Mouse (Mus musculus) G1E (cell line): ENCODE results near the gene Mbnl1. TPM values are rescaled to one million over a fixed set of nuclear protein-coding genes. Genes with fewer than 3 reads are reported as not detected.
A peak's percentile ranks its signal among the peaks of the same experiment; 100 is the strongest.

Experiments used
- ATAC-seq: 2 replicates; pipeline ENCODE4 v1.8.0; 2016; ENCODE audit warnings: mild to moderate bottlenecking; ENCODE audit not compliant: insufficient number of reproducible peaks, poor library complexity, low FRiP score, severe bottlenecking; ENCODE audit errors: extremely low read depth
- DNase-seq: peaks from one replicate; pipeline ENCODE4 v3.0.0; 2012; ENCODE audit warnings: low spot score
- H3K27me3 ChIP-seq: 2 replicates; pipeline ENCODE4 v1.6.1; 2012; ENCODE audit warnings: mild to moderate bottlenecking, low read length, inconsistent platforms; ENCODE audit not compliant: insufficient read depth
- H3K36me3 ChIP-seq: replicated peaks from 2 replicates; pipeline ENCODE3; 2012; ENCODE audit warnings: mild to moderate bottlenecking, inconsistent platforms
- H3K4me1 ChIP-seq: 2 replicates; pipeline ENCODE4 v1.6.1; 2012; ENCODE audit warnings: low read depth, low read length, inconsistent platforms, mixed read lengths; ENCODE audit not compliant: insufficient read depth
- H3K4me3 ChIP-seq: 2 replicates; pipeline ENCODE4 v1.5.1; 2012; ENCODE audit warnings: low read depth, mild to moderate bottlenecking, inconsistent platforms, low read length, moderate library complexity, mixed read lengths
- H3K9me3 ChIP-seq: replicated peaks from 2 replicates; pipeline ENCODE4 v1.6.1; 2012; ENCODE audit warnings: inconsistent platforms
- CTCF ChIP-seq: IDR thresholded peaks from 2 replicates; pipeline ENCODE4 v1.5.1; 2012; ENCODE audit warnings: low read depth, low read length, inconsistent platforms, mixed read lengths
- GATA1 ChIP-seq: IDR thresholded peaks from 2 replicates; pipeline ENCODE4 v1.6.1; 2012; ENCODE audit warnings: borderline replicate concordance, low read length, inconsistent platforms, mixed read lengths
- GATA2 ChIP-seq: IDR thresholded peaks from 2 replicates; pipeline ENCODE4 v1.6.1; 2012; ENCODE audit warnings: low read depth, low read length, inconsistent platforms, borderline replicate concordance
- POLR2AphosphoS5 ChIP-seq: IDR thresholded peaks from 2 replicates; pipeline ENCODE4 v1.6.1; 2012; ENCODE audit warnings: low read depth, low read length, inconsistent platforms; ENCODE audit not compliant: insufficient replicate concordance
- TAL1 ChIP-seq: conservative IDR thresholded peaks from 2 replicates; pipeline ENCODE4 v1.6.1; 2012; ENCODE audit warnings: low read depth, low read length, inconsistent platforms, mixed read lengths
- polyA plus RNA-seq: library from polyadenylated mRNA; stranded (reverse); fragments of >175 nt; gene quantifications from 2 replicates; pipeline ENCODE4 v1.2.3, GENCODE M21; 2012
- total RNA-seq, 2 experiments: library from RNA; stranded (forward) in 1 of 2; stranded (reverse) in 1 of 2; fragments of 200-1000 nt in 1 of 2; fragments of >200 nt in 1 of 2; fragmentation: Nextera tagmentation in 1 of 2; gene quantifications; 2 replicates each; pipeline ENCODE4 v1.2.3; 2014 to 2017

Gene Mbnl1
- total and polyA plus RNA-seq, 3 experiments: 131 to 879 (median 680) TPM

GRCm38 (mm10) chr3:60574849-60575524 lies 102.4 kb downstream of the Mbnl1 start:
- peaks cover 84% of the 10 kb centered on the region for H3K4me1 ChIP-seq

GRCm38 (mm10) chr3:60575945-60576344 lies 103.3 kb downstream of the Mbnl1 start:
- no peak overlapping the region for H3K4me3 ChIP-seq
- ATAC-seq: no peak
- TF ChIP-seq TAL1 (no peak), GATA2 (no peak), POLR2AphosphoS5 (no peak), GATA1 (no peak), CTCF (no peak)
- DNase-seq: no peak
- H3K9me3 ChIP-seq: no peaks in the 10 kb centered on the region
- H3K27me3 ChIP-seq: no peaks in the 10 kb centered on the region
- H3K36me3 ChIP-seq: peaks cover 52% of the 10 kb centered on the region
- H3K4me1 ChIP-seq: peaks cover 86% of the 10 kb centered on the region

More at GRCm38 (mm10) chr3:60574849-60575524, 102.4 kb downstream of the Mbnl1 start:
- ATAC-seq (no peak), DNase-seq (no peak)
- H3K27me3 ChIP-seq: no peaks in the 10 kb centered on the region
- no peaks in the 10 kb centered on the region for H3K9me3 ChIP-seq
- peaks cover 46% of the 10 kb centered on the region for H3K36me3 ChIP-seq
- H3K4me3 ChIP-seq: peak overlapping the region; percentile 6; the same call in 1 of the 2 replicates
- TF ChIP-seq GATA2 (no peak), CTCF (no peak), POLR2AphosphoS5 (no peak), GATA1 (no peak), TAL1 (no peak)

- ATAC-seq: no peak
- H3K4me1 ChIP-seq: peaks cover 81% of the 10 kb centered on the region
These were observed 103.9 kb downstream of the Mbnl1 start for GRCm38 (mm10) chr3:60576366-60577046.

GRCm38 (mm10) chr3:60579880-60580279 lies 107.2 kb downstream of the Mbnl1 start:
- ATAC-seq (no peak), DNase-seq (no peak)
- Histone ChIP-seq H3K27me3 (no peaks in the 10 kb centered on the region), H3K36me3 (peaks cover 50% of the 10 kb centered on the region), H3K9me3 (no peaks in the 10 kb centered on the region), H3K4me1 (peaks cover 80% of the 10 kb centered on the region), H3K4me3 (no peak overlapping the region)
- TF ChIP-seq GATA2 (no peak), POLR2AphosphoS5 (no peak), TAL1 (no peak), CTCF (no peak), GATA1 (no peak)

More at GRCm38 (mm10) chr3:60576366-60577046, 103.9 kb downstream of the Mbnl1 start:
- TF ChIP-seq GATA2: no peak
- Histone ChIP-seq H3K27me3 (no peaks in the 10 kb centered on the region), H3K9me3 (no peaks in the 10 kb centered on the region), H3K36me3 (peaks cover 48% of the 10 kb centered on the region), H3K4me3 (no peak overlapping the region)
- no peak for DNase-seq

GRCm38 (mm10) chr3:60580699-60581098 lies 108.1 kb downstream of the Mbnl1 start:
- DNase-seq: no peak

GRCm38 (mm10) chr3:60582154-60582553 lies 109.5 kb downstream of the Mbnl1 start:
- H3K36me3 ChIP-seq: peaks cover 51% of the 10 kb centered on the region
- H3K4me3 ChIP-seq: no peak overlapping the region
- no peaks in the 10 kb centered on the region for H3K27me3 ChIP-seq
- ATAC-seq (no peak), DNase-seq (no peak)
- H3K4me1 ChIP-seq: peaks cover 78% of the 10 kb centered on the region
- H3K9me3 ChIP-seq: no peaks in the 10 kb centered on the region
- no peak for TF ChIP-seq TAL1
- no peak for TF ChIP-seq GATA2
- no peak for TF ChIP-seq GATA1

More at GRCm38 (mm10) chr3:60580699-60581098, 108.1 kb downstream of the Mbnl1 start:
- Histone ChIP-seq H3K36me3 (peaks cover 46% of the 10 kb centered on the region), H3K9me3 (no peaks in the 10 kb centered on the region), H3K27me3 (no peaks in the 10 kb centered on the region), H3K4me1 (peaks cover 76% of the 10 kb centered on the region), H3K4me3 (no peak overlapping the region)
- ATAC-seq: no peak
- TF ChIP-seq GATA1: no peak
- TF ChIP-seq POLR2AphosphoS5: no peak
- no peak for TF ChIP-seq GATA2
- no peak for TF ChIP-seq CTCF
- no peak for TF ChIP-seq TAL1
